Mouse (Mus musculus) gastrocnemius, postnatal 4 days (tissue): ENCODE results near the gene Brd3. TPM values are rescaled to one million over a fixed set of nuclear protein-coding genes. Genes with fewer than 3 reads are reported as not detected.
"Not testable (repeated sequence)": the region's sequence is repeated elsewhere in the genome, so short reads cannot be mapped to it uniquely, and the experiment has no call there.

Source experiments
- DNase-seq, 2 experiments: peaks; one replicate each; pipeline ENCODE4 v3.0.0; 2021 to 2022; ENCODE audit warnings: low spot score in 2 of 2, mixed read lengths in 2 of 2
- total RNA-seq, 2 experiments: library from RNA; stranded (reverse); gene quantifications; 2 replicates each; pipeline ENCODE4 v1.2.3; 2021

The Brd3 gene
- total RNA-seq, 2 experiments from 2014 or later: 103 to 109 TPM

DNA sequence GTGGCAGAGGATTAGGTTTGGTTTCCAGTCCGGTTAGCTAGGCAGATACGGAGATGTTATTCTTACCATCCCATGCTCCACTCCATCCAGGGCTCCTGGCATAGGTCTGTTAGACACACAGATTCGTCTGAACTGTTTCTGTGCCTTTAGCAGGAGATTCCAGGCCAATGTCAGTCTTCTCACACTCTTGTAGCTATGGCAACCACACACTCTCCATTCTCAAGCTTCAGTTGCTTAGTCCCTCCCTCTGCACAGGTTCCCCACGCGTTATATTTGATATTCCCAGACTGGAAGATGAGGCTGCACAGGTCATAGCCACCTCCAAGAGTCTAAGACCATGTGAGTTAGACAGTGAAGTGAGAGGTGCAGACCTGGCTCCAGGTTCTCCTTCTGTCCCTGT is 6.4 kb upstream of the Brd3 start:
- DNase-seq: no peak

GRCm38 (mm10) chr2:27512909-27513308 is 5.4 kb upstream of the Brd3 start:
- DNase-seq: no peak

DNA sequence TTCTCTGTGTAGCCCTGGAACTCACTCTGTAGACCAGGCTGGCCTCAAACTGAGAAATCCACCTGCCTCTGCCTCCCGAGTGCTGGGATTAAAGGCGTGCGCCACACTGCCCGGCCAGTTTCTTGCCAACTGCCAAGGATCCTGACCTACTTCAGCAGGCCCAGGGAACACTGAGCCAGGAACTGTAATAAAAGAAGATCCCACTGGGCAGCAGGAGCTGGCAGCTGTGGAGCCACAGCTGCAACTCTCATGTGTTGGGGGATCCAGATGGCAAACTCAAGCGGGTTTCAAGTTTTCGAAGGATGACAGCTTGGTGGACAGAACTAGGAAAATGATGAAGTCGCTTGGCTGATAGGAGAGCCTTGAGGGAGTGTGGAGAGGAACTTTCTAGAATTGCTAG is 3.2 kb upstream of the Brd3 start:
- peak in 1 of 2 experiments; percentile 31 for DNase-seq

DNA sequence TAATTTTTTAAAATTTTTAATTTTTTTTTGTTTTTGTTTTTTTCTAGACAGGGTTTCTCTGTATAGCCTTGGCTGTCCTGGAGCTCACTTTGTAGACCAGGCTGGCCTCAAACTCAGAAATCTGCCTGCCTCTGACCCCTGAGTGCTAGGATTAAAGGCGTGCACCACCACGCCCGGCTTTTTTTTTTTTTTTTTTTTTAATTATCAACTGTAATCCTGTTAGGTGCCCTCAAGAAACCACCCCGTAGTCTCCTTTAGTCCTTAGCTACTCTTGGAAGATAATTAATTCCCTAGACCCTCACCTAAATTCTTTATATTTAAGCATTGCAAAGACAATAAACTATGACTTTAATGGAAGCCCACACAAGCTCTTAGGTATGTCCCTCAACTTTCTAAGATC is 804 bp downstream of the Brd3 start:
- DNase-seq: not testable (repeated sequence)

- DNase-seq: no peak
Measured at GRCm38 (mm10) chr2:27505539-27505938, 1.9 kb downstream of the Brd3 start.

DNA sequence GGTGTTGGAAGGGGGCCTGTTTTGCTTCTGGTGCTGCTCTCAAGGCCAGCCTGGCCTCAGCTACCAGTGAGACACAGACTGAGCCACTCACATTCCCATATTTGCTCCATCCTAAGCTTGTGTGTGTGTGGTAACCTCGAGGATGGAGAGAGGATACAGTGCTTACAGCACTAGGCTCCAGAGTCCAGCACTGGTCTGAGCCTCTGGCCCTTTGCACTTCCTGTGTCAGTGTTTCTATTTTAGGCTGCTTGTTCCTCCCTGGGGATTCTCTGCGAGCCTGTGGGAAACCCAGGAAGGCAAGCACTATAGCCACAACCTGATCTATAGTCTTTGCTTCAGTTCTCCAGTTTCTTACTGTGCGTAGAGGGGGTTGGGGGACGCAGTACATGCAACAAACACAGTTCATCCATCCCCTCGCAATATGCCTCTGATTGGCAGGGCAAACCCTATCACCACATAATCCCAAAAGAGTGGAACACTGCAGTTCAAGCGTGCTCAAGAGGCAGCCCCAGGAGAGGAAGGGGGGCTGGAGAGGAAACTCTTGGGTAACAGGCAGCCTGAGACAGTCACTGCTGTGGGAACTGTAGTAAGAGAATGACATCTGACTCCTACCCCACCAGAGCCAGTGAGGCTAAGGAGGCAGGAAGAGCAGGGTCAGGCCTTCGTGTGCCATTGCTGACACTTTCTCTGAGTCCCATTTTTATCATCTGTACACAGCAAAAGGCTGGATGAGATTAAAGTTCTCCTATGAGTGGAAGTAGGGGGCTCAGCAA is 3.2 kb downstream of the Brd3 start:
- DNase-seq: no peak

- DNase-seq: no peak
Measured at GRCm38 (mm10) chr2:27496391-27497028, 11.0 kb downstream of the Brd3 start.

- no peak for DNase-seq
Measured at GRCm38 (mm10) chr2:27493971-27494370, 13.5 kb downstream of the Brd3 start.

DNA sequence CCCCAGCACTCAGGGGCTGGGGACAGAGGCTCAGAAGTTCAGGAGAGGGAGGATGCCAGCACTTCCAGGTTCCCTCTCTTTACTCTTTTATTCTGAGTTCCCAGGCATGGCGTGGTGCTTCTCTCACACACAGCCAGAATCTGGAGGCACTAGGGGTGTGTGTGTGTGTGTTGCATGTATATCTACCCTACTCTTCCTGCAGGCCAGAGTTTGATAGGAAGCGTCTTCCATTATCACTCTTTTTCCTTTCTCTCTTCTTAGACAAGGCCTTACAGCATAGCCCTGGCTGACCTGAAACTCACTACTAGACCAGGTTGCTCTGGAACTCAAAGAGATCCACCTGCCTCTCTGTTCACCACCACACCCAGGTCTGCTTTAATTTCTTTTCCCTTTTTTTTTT is 16.5 kb downstream of the Brd3 start:
- DNase-seq: no peak

GRCm38 (mm10) chr2:27488362-27488761 is 19.1 kb downstream of the Brd3 start:
- DNase-seq: no peak

GRCm38 (mm10) chr2:27487336-27488049 is 20.0 kb downstream of the Brd3 start:
- no peak for DNase-seq

DNA sequence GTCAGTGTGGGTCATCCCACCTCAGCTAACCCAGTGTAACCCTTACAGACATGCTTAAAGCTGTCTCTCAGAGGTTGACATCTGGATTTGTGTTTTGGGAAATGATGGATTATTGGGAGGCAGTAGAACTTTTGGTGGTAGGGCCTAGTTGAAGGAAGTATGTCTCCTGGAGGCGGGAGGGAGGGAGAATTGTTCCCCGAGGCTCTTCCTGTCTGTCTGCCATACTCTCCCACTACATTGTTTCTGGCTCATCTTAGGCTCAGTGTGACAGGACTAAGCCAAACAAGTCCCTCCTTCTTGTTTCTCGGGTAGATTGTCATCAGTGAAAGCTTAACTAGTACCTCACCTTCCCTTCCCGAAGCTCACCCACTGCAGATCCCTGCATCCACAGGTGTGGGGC is 20.7 kb downstream of the Brd3 start:
- no peak for DNase-seq

DNA sequence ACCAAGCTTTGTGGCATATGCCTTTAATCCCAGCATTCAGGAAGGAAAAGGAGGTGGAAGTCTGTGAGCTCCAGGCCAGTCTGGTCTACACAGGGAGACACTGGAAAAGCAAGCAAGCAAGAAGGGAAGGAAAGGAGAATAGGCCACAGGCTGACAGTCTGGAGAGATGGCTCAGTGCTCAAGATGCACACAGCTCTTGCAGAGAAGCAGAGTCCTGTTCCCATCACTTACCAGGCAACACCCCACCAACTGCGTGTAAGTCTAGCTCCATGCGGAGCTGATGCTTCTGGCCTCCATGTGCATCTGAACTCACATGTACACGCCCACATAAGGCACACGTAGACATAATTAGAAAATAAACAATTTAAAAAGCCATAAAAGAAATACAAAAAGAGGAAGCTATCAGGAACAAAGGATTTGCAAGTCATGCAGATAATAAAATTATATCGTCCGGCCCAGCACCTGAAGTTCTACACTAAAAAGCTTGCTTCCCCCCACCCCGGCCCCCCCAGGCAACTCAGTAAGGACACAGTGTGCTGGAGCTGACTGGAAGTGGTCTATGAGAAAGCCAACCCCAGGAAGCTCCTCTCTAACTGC is 25.1 kb downstream of the Brd3 start:
- DNase-seq: no peak

DNA sequence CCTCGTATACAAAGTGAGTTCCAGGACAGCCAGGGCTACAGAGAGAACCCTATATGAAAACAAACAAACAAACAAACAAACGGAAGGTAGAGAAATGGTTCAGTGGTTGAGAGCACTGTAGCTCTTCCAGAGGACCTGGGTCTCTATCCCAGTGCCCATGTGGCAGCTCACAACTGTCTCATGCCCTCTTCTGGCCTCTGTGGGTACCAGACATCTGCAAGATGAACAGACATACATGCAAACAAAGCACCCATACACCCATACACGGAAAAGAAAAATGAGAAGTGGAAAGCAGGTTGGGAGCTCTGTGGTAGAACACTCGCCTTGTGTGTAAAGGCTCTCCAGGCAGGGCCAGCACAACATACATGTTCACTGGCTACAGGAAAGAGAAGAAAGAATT is 27.1 kb downstream of the Brd3 start:
- DNase-seq: no peak

- no peak for DNase-seq
Measured at GRCm38 (mm10) chr2:27479821-27480220, 27.6 kb downstream of the Brd3 start.

- no peak for DNase-seq
Measured at GRCm38 (mm10) chr2:27476303-27477192, 30.9 kb downstream of the Brd3 start.

GRCm38 (mm10) chr2:27475495-27476302 is 31.8 kb downstream of the Brd3 start:
- peak; percentile 86 to 93 for DNase-seq

- DNase-seq: peak in 1 of 2 experiments; percentile 69
Measured at GRCm38 (mm10) chr2:27474621-27475484, 32.6 kb downstream of the Brd3 start.

GRCm38 (mm10) chr2:27473911-27474310 is 33.6 kb downstream of the Brd3 start:
- no peak for DNase-seq
